20 mouse cellular contexts compared by ENCODE assay signal in genomic region chr15:85334234-85334633, GRCm38 (mm10).
"Had no signal": no experiment of that assay in that cellular context is flagged by ENCODE, and none has a peak within 500 bp of the region (broad histone marks: within the 10 kb centered on the region; RNA-seq: fewer than 3 reads in every experiment).

No protein-coding gene starts in this region.

- H3K9ac ChIP-seq: lung, embryonic 15.5 days; midbrain, embryonic 13.5 days; midbrain, embryonic 15.5 days; neural tube, embryonic 12.5 days; stomach, embryonic 15.5 days had no signal

- ATAC-seq: lung, postnatal 0 days; midbrain, embryonic 13.5 days; midbrain, embryonic 15.5 days had no signal

- H3K36me3 ChIP-seq: lung, embryonic 15.5 days; midbrain, embryonic 13.5 days; midbrain, embryonic 15.5 days; neural tube, embryonic 12.5 days; stomach, embryonic 15.5 days had no signal

- H3K27ac ChIP-seq: lung, embryonic 15.5 days; macrophage; midbrain, embryonic 13.5 days; midbrain, embryonic 15.5 days; neural tube, embryonic 12.5 days; stomach, embryonic 15.5 days had no signal

- H3K4me3 ChIP-seq: lung, embryonic 15.5 days; megakaryocyte, embryonic 14.5 days; midbrain, embryonic 13.5 days; midbrain, embryonic 15.5 days; neural tube, embryonic 12.5 days; stomach, embryonic 15.5 days had no signal

- H3K9me3 ChIP-seq: lung, embryonic 15.5 days; midbrain, embryonic 13.5 days; midbrain, embryonic 15.5 days; neural tube, embryonic 12.5 days; stomach, embryonic 15.5 days had no signal

- H3K27me3 ChIP-seq: lung, embryonic 15.5 days; megakaryocyte, embryonic 14.5 days; midbrain, embryonic 13.5 days; midbrain, embryonic 15.5 days; neural tube, embryonic 12.5 days; stomach, embryonic 15.5 days had no signal

- DNase-seq: lung, adult 2 months; lung, postnatal 14 days; lung, postnatal 36 days; retina, postnatal 1 day; right cerebral cortex, adult 18-20 months; right cerebral cortex, postnatal 25 days; right cerebral cortex, postnatal 4 days; spleen, adult 18-20 months; thymus, adult 18-20 months; thymus, postnatal 14 days; thymus, postnatal 36 days had no signal

- H3K4me2 ChIP-seq: lung, embryonic 15.5 days; midbrain, embryonic 11.5 days; midbrain, embryonic 13.5 days; midbrain, embryonic 15.5 days; neural tube, embryonic 12.5 days; stomach, embryonic 15.5 days had no signal
